Mouse (Mus musculus) forebrain, embryonic 13.5 days (tissue): ENCODE results near the gene Ccdc7a. TPM values are rescaled to one million over a fixed set of nuclear protein-coding genes. Genes with fewer than 3 reads are reported as not detected.
A peak's percentile ranks its signal among the peaks of the same experiment; 100 is the strongest.

Experiments used
- ATAC-seq: fragments of 200-750 bp; cut with Nextera tagmentation; 2 replicates; pipeline ENCODE4 v1.8.0; 2017
- H3K27ac ChIP-seq: fragments of 300-500 bp; sonication (generic); 2 replicates; pipeline ENCODE4 v1.5.1; 2015; ENCODE audit warnings: inconsistent platforms, mild to moderate bottlenecking, moderate library complexity
- H3K27me3 ChIP-seq: fragments of 300-500 bp; sonication (generic); 2 replicates; pipeline ENCODE4 v1.6.1; 2015; ENCODE audit warnings: mild to moderate bottlenecking, inconsistent platforms
- H3K36me3 ChIP-seq: fragments of 300-500 bp; sonication (generic); 2 replicates; pipeline ENCODE4 v1.6.1; 2015; ENCODE audit warnings: mild to moderate bottlenecking, inconsistent platforms; ENCODE audit not compliant: poor library complexity, severe bottlenecking
- H3K4me1 ChIP-seq: fragments of 300-500 bp; sonication (generic); 2 replicates; pipeline ENCODE4 v1.6.1; 2015; ENCODE audit warnings: inconsistent platforms
- H3K4me2 ChIP-seq: fragments of 300-500 bp; sonication (generic); 2 replicates; pipeline ENCODE4 v1.6.1; 2015; ENCODE audit warnings: inconsistent platforms, mild to moderate bottlenecking, moderate library complexity
- H3K4me3 ChIP-seq: fragments of 300-500 bp; sonication (generic); 2 replicates; pipeline ENCODE4 v1.5.1; 2015; ENCODE audit warnings: mild to moderate bottlenecking, inconsistent platforms
- H3K9ac ChIP-seq: fragments of 300-500 bp; sonication (generic); 2 replicates; pipeline ENCODE4 v1.6.1; 2015; ENCODE audit warnings: mild to moderate bottlenecking, inconsistent platforms
- H3K9me3 ChIP-seq: fragments of 300-500 bp; sonication (generic); replicated peaks from 2 replicates; pipeline ENCODE4 v1.6.1; 2016; ENCODE audit warnings: inconsistent platforms
- WGBS: fragments of 180-500 bp; shearing (Covaris S2); methylation state at CpG from one replicate; pipeline ENCODE4 v1.1.7; 2015; 5-methylcytosine and 5-hydroxymethylcytosine counted together
- polyA plus RNA-seq: library from polyadenylated mRNA; unstranded; fragments of >200 nt; fragmentation: Nextera tagmentation; extraction: Ambion mirVana; gene quantifications from 2 replicates; pipeline ENCODE4 v1.2.1, GENCODE M21; 2015

Ccdc7a gene
- polyA plus RNA-seq, 1 experiment from 2014 or later: not detected

- Histone ChIP-seq H3K9me3 (no peaks in the 10 kb centered on the region), H3K27me3 (no peaks in the 10 kb centered on the region), H3K4me2 (peak overlapping the region; percentile 75), H3K36me3 (no peaks in the 10 kb centered on the region), H3K4me3 (peak overlapping the region; percentile 86), H3K27ac (peak overlapping the region; percentile 98), H3K4me1 (peaks cover 24% of the 10 kb centered on the region), H3K9ac (peak overlapping the region; percentile 97)
- peak; percentile 61 for ATAC-seq
- WGBS: 3% methylated on average over 25 of the region's 25 CpGs
Measured at GRCm38 (mm10) chr8:128684609-128685506, 380.5 kb downstream of the Ccdc7a start.

Other genes starting within 250 kb of the Ccdc7a start
- gene Ccdc7b, start 1.6 kb upstream of the Ccdc7a start, polyA plus RNA-seq: not detected in 2 replicates
- not detected in 2 replicates for gene Gm10999, start 66.1 kb upstream of the Ccdc7a start, polyA plus RNA-seq
- gene 2610044O15Rik8, start 168.9 kb upstream of the Ccdc7a start, polyA plus RNA-seq: 24.0 and 27.8 TPM in 2 replicates